Mouse (Mus musculus) megakaryocyte progenitor cell, adult 5-6 weeks (primary cell): ENCODE data around the gene Dnaja4. TPM values are rescaled to one million over a fixed set of nuclear protein-coding genes. Genes with fewer than 3 reads are reported as not detected.
A peak's percentile ranks its signal among the peaks of the same experiment; 100 is the strongest.

Experiments
- ATAC-seq: replicated peaks from 2 replicates; pipeline ENCODE4 v1.8.0; 2016; ENCODE audit warnings: mild to moderate bottlenecking, moderate TSS enrichment, inconsistent platforms; ENCODE audit not compliant: poor library complexity
- total RNA-seq, 2 experiments: library from RNA; stranded (forward) in 1 of 2; stranded (reverse) in 1 of 2; fragments of 157-497, 149-512 nt in 1 of 2; fragments of 200-1000 nt in 1 of 2; gene quantifications; 2 replicates each; pipeline versions ENCODE4 v1.2.3 to v1.2.4; 2015 to 2017

Gene Dnaja4
- total RNA-seq, 2 experiments from 2014 or later, result 1.3 to 1.4 TPM

DNA sequence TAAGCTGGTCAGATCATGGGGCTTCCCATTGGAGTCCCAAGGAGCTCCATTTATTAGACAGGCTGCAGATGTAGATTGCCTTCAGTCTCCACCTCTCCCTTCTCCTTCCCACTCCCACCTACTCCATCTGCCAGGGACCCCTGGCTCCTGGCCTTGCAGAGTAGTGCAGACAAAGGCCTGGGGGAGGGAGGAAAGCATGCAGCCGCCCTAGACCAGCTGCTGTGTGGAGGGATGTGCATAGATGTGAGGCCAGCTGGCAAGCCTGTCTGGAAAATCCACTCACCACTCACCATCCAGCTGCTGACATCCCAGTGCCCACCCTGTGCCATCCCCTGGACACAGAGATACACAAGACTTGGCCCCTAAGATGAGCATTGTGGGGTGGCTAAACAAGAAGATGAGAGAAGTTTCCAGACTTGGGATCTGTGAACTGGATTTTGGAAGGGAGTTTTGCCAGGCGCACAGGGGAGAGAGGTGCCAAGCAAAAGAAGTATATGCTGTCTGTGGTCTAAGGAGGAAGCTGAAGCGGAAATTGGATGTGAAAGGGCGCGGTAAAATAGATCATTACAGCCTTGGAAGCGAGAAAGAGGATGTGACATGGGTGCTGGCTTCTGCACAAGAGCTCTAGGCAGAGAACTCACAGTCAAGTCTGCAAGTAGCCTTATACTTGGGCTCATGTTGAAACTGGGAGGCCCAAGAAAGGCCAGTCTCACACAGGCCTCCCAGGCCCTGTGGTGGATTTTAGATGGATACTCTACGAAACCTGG, 51.7 kb downstream of the Dnaja4 start:
- peak; percentile 31; the same call in 1 of the 2 replicates for ATAC-seq

DNA sequence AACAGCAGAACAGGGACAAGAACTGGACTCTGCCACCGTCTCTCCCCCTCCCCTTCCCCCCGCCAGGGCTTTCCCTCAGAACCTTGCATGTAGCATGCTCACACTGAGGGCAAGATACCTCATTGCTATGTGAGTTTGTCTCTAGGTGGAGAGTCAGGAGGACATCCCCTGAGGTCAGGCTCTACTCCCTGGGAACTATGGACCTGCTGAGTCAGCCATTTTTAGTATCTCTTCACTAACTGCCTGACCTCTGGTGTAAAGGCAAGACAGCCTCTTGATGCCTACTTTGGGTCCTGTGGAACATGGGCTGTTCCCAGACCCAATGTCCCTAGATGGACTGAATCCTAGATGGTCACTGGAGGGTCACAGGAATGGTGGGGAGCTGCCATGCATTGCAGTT, 53.0 kb downstream of the Dnaja4 start:
- ATAC-seq, result no peak

- no peak for ATAC-seq
Observed at GRCm38 (mm10) chr9:54752201-54752943, 53.7 kb downstream of the Dnaja4 start.

DNA sequence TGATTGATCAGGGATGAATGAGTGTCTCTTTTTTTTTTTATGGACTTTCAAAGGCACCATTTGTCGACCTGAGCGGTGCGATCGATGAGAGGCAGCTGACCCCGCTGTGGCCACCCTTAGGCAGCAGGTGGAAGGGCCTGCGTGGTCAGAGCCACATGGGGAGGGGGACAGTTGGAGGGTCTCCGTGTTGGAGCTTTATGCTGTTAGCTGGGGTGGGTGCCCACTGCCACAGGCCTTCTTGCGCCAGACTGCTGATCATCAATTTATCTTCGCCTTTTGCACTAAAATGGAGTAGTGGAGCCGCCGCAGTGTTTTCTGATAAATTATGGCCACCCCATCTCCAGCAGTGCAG, 54.2 kb downstream of the Dnaja4 start:
- no peak for ATAC-seq

DNA sequence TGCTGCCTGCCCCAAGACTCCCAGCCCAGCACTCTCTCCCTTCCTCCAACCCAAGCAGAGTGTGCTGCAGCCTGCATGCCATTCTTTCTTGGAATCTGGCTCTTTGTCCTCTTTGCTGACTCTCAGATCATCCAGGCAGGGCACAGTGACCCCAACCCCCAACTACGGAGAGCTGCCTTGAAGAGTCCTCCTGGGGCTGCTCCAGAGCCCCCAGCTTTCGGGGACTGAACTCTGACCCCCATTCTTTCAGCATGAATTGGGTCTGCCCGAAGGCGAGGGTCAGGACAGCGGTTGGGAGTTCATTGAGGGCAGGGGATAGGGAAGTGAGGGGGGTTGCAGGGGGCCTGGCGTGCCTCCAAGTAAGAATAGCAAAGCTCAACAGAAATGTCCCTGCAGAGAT, 60.9 kb downstream of the Dnaja4 start:
- no peak for ATAC-seq

DNA sequence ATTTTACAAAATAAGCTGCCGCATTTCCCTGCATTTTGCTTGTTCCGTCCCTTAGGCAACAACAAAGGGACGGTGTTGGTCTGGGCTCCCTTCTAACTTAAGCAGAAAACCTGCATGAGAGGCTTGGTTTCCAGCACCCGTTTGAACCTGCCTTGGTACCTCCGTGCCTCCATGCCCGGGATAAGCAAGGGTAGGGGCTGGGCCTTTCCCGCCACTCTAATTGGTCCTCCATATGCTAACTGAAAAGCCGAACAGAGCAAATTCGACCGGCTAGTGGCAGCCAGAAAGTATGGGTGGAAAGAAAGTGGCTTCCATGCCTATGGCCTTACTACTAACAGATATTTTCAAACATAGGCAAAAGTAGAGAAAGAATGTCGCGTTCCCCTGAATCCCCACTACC, 65.4 kb downstream of the Dnaja4 start:
- no peak for ATAC-seq

DNA sequence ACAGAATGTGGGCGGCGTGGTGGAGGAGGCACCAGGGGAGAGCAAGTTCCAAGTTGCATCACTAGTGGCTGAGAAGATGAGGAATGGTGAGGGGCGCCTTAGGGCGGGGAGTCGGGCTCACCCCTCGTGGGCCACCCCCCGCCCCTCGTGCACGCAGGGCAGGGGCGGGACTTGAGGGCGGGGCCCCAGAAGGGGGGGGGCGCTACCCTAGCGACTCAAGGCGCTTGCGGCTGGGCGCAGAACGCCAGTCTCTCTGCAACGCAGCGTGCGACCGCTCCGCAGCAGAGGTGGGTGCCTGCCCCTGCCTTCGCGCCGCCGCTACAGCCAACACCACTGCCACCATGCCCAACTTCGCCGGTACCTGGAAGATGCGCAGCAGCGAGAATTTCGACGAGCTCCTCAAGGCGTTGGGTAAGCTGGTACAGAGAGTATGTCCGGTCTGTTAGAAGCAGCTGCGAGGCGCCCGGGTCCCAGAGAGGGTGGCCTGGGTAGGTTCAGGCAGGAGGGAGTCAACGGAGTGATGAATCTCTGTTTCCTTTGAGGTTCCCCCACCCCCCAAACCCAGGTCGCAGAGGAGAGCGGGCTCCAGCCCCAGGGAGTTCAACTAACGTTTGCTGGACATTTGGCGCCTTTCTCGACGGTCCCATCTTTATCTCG, 66.0 kb downstream of the Dnaja4 start, which contains the start of gene Crabp1:
Gene Crabp1, plus strand, starts transcription at position 188 of the 657 bp plus-strand sequence.
- ATAC-seq, result no peak

DNA sequence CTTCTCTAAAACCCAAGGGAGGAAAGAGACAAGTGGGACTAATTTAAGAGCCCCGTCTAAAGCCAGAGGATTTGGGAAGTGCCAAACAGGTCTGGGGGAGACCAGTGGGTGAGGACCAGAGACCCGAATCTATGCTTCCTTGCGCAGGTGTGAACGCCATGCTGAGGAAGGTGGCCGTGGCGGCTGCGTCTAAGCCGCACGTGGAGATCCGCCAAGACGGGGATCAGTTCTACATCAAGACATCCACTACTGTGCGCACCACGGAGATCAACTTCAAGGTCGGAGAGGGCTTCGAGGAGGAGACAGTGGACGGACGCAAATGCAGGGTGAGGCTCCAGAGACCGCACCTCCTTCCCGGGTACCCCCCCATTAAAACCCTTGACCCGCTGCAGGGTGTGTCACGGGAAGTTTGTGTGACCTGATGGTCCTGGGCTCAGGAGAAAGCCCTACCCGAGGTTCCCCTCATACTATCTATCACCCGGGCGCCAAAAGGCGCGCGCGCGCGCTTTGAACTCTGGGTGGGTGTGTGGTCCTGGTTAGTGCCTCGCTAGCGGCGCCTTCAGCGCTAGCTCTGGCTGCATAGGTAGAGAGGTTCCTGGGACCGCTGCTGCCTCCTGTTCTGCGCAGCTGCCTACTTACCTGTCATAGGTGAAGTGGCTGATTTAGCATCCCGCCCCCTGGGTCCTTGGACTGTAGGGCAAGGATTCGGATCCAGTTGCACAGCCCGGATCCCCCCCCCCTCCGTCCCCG, 66.8 kb downstream of the Dnaja4 start:
- no peak for ATAC-seq

Other genes starting within 250 kb of the Dnaja4 start
- gene Dmxl2, start 197.2 kb upstream of the Dnaja4 start, total RNA-seq (2015), result 9.8 and 13.9 TPM in 2 replicates
- gene Dmxl2, start 197.2 kb upstream of the Dnaja4 start, total RNA-seq (2017), result 10.3 and 12.6 TPM in 2 replicates
- gene Sh2d7, start 159.9 kb upstream of the Dnaja4 start, total RNA-seq (2015), result not detected in 2 replicates
- gene Sh2d7, start 159.9 kb upstream of the Dnaja4 start, total RNA-seq (2017), result not detected in 2 replicates
- 2.0 and 2.4 TPM in 2 replicates for gene Cib2, start 138.7 kb upstream of the Dnaja4 start, total RNA-seq (2015)
- gene Cib2, start 138.7 kb upstream of the Dnaja4 start, total RNA-seq (2017), result 1.2 and 1.3 TPM in 2 replicates
- 126 and 142 TPM in 2 replicates for gene Idh3a, start 112.5 kb upstream of the Dnaja4 start, total RNA-seq (2015)
- gene Idh3a, start 112.5 kb upstream of the Dnaja4 start, total RNA-seq (2017), result 74.5 and 85.5 TPM in 2 replicates
- gene Acsbg1, start 37.0 kb upstream of the Dnaja4 start, total RNA-seq (2015), result not detected in 2 replicates
- gene Acsbg1, start 37.0 kb upstream of the Dnaja4 start, total RNA-seq (2017), result 0.20 and 2.9 TPM in 2 replicates
- gene Wdr61, start 35.6 kb downstream of the Dnaja4 start, total RNA-seq (2015), result 127 and 129 TPM in 2 replicates
- 68.9 and 94.4 TPM in 2 replicates for gene Wdr61, start 35.6 kb downstream of the Dnaja4 start, total RNA-seq (2017)
- gene Crabp1, start 65.9 kb downstream of the Dnaja4 start, total RNA-seq (2015), result not detected in 2 replicates
- gene Crabp1, start 65.9 kb downstream of the Dnaja4 start, total RNA-seq (2017), result not detected in 2 replicates
- gene Ireb2, start 164.9 kb downstream of the Dnaja4 start, total RNA-seq (2015), result 38.7 and 53.4 TPM in 2 replicates
- gene Ireb2, start 164.9 kb downstream of the Dnaja4 start, total RNA-seq (2017), result 32.0 and 38.6 TPM in 2 replicates
- gene Hykk, start 218.4 kb downstream of the Dnaja4 start, total RNA-seq (2015), result 0.05 TPM in 1 of 2 replicates, not detected in the other
- gene Hykk, start 218.4 kb downstream of the Dnaja4 start, total RNA-seq (2017), result 0.04 and 0.20 TPM in 2 replicates